Mouse (Mus musculus) left cerebral cortex, postnatal 10 days (tissue): ENCODE measurements around the gene Ckmt2. TPM values are rescaled to one million over a fixed set of nuclear protein-coding genes. Genes with fewer than 3 reads are reported as not detected.

Experiments used
- DNase-seq, 2 experiments: peaks; one replicate each; pipeline ENCODE4 v3.0.0; 2021 to 2022; ENCODE audit warnings: low spot score in 2 of 2, mixed read lengths in 1 of 2; ENCODE audit errors: extremely low spot score in 1 of 2
- intact Hi-C: fragments of 180-260 bp; cut with DNase I; formaldehyde crosslinking; loops from one replicate; pipeline ENCODE4 v1.15.1; 2025
- total RNA-seq, 2 experiments: library from RNA; stranded (reverse); gene quantifications; 2 replicates each; pipeline ENCODE4 v1.2.3; 2021

Ckmt2 gene
- not detected for total RNA-seq

- intact Hi-C loops: no loop called here
- DNase-seq: no peak
Observed at GRCm38 (mm10) chr13:91876741-91877349, at the start of gene Ckmt2. Gene Ckmt2, minus strand, starts transcription at chr13:91876885.

- intact Hi-C loops: no loop called here
- no peak for DNase-seq
Observed at GRCm38 (mm10) chr13:91921010-91921409, 44.3 kb upstream of the Ckmt2 start.

DNA sequence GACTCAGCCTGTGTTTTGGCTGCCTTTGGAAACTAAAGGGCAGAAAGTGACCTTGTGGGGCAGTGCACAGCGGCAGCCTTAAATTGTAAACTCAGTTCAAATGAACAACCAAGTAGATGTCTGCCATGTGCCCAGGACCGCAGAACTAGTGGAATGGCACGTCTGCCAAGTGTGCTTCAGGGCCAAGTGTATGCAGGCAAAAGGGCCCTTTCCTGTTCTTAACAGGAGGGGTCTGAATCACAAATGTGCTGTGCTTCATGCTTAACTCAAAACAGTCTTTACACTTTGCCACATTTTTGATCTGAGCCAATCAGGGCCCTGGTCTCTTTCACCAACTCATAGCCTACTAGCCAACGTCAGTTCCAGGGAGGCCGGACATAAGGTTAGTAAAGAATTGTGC, 42.1 kb upstream of the Ckmt2 start:
- intact Hi-C loops: no loop called here

GRCm38 (mm10) chr13:91917835-91918234, 41.1 kb upstream of the Ckmt2 start:
- intact Hi-C loops: no loop called here
- DNase-seq: no peak

More for the DNA sequence above, 42.1 kb upstream of the Ckmt2 start:
- DNase-seq: no peak

GRCm38 (mm10) chr13:91916308-91916707, 39.6 kb upstream of the Ckmt2 start:
- intact Hi-C loops: no loop called here
- DNase-seq: no peak

DNA sequence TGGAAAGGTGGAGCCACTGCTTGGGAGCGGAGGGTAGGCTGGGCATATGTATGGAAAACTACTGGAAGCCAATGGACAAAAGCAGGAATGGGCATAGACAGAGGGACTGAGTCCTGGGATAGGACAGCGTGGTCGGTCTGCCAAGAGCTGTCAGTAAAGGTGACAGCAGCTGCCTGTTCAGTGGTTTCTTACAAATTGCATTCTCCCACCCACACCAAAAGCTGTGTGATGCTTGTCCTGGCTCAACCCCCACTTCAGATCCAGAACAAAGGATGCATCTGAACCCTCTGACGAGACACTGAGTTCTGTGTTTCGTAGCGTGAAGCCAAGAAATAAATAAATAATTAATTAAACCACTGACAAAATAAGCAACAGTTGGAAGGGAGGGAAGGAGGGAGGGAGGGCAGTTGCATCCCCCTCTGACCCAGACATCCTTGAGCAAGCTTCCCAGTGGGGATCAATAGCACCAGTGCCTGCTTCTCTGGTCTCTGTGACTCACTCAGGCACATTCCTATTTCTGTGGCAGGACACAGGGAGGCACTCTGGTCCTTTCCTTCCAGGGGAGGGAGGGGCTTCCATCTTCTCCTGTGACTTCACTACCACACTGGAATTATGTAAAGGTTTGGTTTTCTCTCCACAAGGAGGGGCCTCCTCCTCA, 39.0 kb upstream of the Ckmt2 start:
- intact Hi-C loops: no loop called here
- DNase-seq: peak; percentile 30 to 41

- DNase-seq: no peak
- intact Hi-C loops: no loop called here
Observed at GRCm38 (mm10) chr13:91915192-91915581, 38.5 kb upstream of the Ckmt2 start.

GRCm38 (mm10) chr13:91911652-91912051, 35.0 kb upstream of the Ckmt2 start:
- no peak for DNase-seq
- intact Hi-C loops: no loop called here

DNA sequence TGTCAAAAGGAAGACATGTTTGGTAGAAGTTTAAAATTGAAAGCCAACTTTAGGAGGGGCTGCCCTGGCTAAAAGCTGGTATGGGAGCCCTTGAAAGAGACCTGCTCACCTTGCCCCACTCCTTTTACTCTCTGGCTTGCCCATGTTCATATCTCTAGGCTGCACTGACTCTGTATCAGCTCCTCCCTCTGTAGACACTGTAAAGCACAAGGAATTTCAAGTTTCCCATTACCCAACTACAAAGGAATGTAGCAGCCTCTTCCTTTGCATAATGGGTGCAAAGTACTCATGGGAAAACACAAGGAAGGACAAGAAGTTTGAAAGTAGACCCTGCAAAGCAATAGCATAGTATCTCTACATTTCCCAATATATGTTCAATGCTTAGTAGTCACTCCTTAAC, 34.5 kb upstream of the Ckmt2 start:
- no peak for DNase-seq
- intact Hi-C loops: no loop called here

GRCm38 (mm10) chr13:91908202-91908980, 31.7 kb upstream of the Ckmt2 start:
- intact Hi-C loops: loop anchor here (5.0 to 10.0 kb wide), 3 partner anchors 429 to 586 kb away; partner anchors contain the start of gene Dhfr
- DNase-seq: peak; percentile 78 to 85

DNA sequence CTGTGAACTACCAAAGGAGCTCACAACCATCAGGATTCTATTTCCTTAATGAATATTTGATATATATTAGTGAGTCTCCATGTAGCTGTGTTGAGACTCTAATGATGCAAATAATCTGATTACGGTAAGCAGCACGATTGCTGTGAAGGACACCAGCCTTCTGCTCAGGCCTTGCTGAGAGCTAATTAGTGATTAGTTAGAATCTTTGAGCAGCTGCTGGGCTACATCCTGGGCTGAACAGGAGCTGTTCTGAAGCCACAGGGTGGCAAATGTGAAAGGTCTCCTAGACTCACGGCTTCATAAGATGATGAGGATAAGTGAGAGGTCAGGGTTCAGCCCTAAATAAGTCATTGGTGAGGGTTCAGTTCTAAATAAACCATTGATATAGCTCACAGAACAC, 29.7 kb upstream of the Ckmt2 start:
- intact Hi-C loops: loop anchor here (5.0 to 10.0 kb wide), 3 partner anchors 431 to 588 kb away; partner anchors contain the start of gene Dhfr
- DNase-seq: no peak

DNA sequence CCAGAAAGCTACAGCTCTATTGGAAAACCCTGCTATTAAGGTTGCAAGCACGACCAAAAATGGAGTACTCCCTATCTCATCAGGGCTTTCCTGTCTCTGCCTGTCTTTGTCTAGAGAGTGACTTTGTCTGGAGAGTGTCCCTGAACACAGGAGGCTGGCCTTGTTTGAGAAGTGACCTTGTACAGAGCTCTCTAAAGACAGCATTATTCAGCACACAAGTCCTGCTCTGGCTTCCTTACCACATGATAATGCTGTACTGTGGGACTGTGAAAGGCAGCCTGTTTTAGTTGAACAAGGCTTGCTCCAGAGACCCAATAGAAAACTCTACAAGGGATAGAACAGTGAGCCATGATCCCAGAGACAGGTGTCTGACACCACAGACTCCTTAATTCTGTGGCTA, 19.8 kb upstream of the Ckmt2 start:
- intact Hi-C loops: no loop called here

GRCm38 (mm10) chr13:91893132-91893531, 16.4 kb upstream of the Ckmt2 start:
- DNase-seq: no peak
- intact Hi-C loops: no loop called here

More for the DNA sequence above, 19.8 kb upstream of the Ckmt2 start:
- no peak for DNase-seq

GRCm38 (mm10) chr13:91890031-91890619, 13.4 kb upstream of the Ckmt2 start:
- intact Hi-C loops: no loop called here
- DNase-seq: no peak

DNA sequence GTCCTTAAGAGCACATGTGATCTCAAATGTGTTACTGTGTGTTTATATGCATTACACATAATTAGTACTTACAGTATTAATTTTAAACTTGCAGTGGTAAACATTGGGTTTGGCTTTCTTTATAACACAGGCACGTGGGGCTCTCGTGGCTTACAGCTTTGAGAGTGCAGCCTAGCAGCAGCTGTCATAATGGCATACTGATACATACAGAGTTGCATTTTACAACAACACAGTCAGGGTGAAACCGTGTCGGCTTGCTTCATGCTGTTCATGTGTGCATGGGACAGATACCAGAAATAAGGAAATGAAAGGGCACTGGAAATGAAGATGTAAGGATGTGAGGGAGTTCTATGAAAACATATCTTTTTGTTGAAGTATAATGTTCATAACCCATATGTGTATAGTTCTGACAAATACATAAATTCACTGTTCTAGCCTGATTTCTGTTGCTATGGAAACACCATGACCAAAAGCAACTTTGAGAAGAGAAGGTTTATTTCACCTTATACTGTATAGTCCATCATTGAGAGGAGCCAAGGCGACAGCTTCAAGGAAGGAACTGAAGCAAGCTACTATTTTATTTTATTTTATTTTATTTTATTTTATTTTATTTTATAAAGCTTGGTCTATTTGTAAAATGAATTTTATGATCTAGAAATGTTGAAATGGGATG, 8.2 kb upstream of the Ckmt2 start:
- DNase-seq: no peak
- intact Hi-C loops: no loop called here

DNA sequence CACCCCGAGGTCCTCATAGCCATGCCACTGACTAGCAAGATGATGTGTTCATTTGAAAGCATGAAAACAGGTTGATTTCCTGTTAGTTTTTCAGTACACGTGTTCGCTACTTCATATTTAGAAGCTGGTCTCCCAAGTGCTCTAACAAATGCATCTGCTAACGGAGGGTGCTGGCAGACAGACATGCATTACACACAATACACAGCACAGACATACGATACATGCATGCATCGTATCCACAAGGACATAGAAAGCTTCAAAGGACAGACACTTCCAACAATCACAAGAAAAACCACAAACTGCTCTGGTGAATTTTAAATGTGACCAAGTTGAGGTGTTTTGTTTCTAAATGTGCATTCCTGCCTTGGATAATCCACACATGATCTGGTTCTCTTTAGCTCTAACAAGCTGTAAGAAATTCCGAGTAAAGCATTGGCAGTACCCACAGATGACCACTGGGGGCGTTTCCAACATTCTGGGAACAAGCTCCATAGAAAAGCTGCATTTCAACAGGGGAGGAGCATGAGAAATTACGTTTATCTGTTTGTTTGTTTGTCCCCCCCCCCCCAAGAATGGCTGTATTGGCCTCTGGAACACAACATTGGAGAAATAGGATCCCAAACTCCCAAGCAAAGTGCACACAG, 5.3 kb upstream of the Ckmt2 start:
- DNase-seq: peak; percentile 60 to 74
- intact Hi-C loops: no loop called here

DNA sequence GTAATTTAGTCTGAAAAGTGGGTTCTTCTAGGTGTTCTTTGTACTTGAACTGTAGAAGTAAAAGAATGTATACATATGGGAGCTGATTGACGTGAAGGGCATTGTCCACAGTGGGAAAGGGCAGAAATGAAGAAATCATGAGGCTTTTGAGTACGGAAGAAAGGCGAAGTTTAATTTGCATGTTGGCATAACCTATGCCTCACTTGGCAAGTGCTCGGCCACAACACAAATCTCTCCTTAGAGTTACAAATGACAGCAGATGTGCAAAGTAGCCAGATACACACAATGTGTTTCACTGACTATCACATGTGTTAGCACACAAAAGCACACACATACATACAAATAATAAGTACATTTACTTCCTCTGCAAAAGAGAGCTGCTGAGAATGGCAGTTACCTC, 3.6 kb upstream of the Ckmt2 start:
- intact Hi-C loops: no loop called here
- DNase-seq: no peak

DNA sequence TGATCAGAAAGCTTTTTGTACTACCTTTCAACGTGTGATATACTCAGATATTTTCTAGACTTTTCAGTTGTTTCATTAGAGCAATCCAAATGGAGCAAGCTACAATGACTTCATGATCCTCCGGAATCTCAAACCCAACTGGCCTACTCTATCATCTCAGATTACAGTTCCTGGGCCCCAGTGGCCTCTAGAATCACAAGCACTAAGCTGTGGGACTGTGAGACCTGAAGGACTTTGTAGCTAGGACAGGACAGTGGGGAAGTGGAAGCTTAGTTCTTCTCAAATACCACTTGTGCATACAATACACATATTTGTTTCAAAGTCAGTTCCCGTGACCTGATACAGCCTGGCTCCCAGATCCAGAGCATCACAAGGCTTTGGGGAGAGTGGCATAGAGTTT, 1.3 kb upstream of the Ckmt2 start:
- intact Hi-C loops: no loop called here
- no peak for DNase-seq

DNA sequence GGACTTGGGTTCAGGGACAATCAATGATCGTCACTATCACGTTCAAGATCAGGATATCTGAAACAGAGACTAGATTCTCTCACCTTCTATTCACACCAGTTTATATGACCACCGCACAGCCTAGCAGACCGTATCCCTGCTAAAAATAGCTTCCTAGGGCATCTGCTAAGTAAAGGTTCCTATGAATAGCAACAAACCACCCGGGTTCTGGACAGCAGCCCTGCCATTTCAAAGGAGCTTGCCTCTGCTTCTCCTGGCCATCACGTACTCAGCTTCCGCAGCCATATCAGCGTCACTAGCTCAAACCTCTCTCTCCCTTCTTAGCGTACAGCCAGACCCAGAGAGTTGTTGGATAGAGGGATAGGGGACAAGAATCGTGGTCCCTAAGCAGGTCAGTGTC, 665 bp upstream of the Ckmt2 start:
- intact Hi-C loops: no loop called here

More for the DNA sequence above, 665 bp upstream of the Ckmt2 start:
- no peak for DNase-seq
